Mouse (Mus musculus): Measurements from ENCODE around the gene Jazf1. TPM values are rescaled to one million over a fixed set of nuclear protein-coding genes. Genes with fewer than 3 reads are reported as not detected.

Gene Jazf1
- total RNA-seq, 2 experiments from 2014 or later, result 36.8 to 37.8 TPM

DNA sequence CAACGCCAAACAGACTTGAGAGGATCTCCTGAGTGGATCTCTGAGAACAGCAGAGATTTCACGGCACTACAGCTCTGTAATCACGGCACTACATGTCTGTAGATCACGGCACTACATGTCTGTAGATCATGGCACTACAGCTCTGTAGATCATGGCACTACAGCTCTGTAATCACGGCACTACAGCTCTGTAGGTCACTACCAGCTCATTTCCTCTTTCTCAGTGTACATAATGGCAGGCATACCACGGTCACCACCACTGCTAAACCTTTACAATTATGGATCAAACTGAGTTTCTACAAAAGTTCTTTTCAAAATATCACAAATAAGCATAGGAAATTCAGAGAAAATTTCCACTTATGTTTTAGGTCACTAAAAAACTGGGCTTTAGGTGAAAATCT, 147.7 kb downstream of the Jazf1 start:
- no peak for DNase-seq (ENCODE audit: extremely low spot score in 1 of 2, low spot score in 1 of 2)

- no peak for DNase-seq (ENCODE audit: extremely low spot score in 1 of 2, low spot score in 1 of 2)
These were observed 149.0 kb downstream of the Jazf1 start for GRCm38 (mm10) chr6:52919442-52919841.

DNA sequence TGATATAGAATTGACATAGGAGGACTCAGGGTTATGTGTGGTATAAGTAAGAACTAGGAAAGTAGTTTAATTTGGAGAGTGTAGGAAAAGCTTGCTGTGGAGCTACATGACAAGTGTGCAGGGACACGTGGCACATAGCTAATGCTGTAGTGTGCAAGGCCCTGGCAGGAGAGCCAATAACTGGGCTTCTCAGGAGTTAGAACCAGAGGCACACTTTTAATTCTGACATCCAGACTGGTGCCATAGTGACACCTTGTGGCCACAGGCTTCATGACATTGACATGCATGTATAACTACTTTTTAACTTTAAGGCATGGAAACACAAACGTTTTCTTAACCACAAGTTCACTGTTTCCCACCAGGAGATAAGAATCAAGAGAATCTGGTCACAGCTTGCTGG, 149.5 kb downstream of the Jazf1 start:
- peak; percentile 56 to 88 for DNase-seq (ENCODE audit: extremely low spot score in 1 of 2, low spot score in 1 of 2)

DNA sequence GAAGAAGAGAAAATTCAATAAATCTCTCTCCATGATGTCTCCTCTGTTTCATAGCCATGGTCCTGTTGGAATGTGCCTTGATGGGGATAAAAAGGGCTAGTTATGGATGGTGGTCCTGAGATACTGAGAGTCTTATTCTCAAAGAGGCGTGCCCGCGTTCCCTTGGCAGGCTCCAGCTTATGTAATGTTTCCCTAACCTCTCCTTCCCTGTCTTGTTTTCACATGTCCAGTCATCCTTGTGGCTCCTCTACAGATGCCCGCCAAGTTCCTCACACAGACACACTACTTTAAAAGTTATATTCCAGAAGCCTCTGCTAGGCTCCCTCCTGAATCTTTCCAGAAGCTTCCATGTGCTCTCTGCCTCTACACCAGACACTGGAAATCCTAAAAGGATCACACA, 151.0 kb downstream of the Jazf1 start:
- DNase-seq (ENCODE audit: extremely low spot score in 1 of 2, low spot score in 1 of 2), result no peak

GRCm38 (mm10) chr6:52916836-52917376, 151.5 kb downstream of the Jazf1 start:
- DNase-seq (ENCODE audit: extremely low spot score in 1 of 2, low spot score in 1 of 2), result no peak

- DNase-seq (ENCODE audit: extremely low spot score in 1 of 2, low spot score in 1 of 2), result no peak
These were observed 153.5 kb downstream of the Jazf1 start for GRCm38 (mm10) chr6:52914921-52915320.

DNA sequence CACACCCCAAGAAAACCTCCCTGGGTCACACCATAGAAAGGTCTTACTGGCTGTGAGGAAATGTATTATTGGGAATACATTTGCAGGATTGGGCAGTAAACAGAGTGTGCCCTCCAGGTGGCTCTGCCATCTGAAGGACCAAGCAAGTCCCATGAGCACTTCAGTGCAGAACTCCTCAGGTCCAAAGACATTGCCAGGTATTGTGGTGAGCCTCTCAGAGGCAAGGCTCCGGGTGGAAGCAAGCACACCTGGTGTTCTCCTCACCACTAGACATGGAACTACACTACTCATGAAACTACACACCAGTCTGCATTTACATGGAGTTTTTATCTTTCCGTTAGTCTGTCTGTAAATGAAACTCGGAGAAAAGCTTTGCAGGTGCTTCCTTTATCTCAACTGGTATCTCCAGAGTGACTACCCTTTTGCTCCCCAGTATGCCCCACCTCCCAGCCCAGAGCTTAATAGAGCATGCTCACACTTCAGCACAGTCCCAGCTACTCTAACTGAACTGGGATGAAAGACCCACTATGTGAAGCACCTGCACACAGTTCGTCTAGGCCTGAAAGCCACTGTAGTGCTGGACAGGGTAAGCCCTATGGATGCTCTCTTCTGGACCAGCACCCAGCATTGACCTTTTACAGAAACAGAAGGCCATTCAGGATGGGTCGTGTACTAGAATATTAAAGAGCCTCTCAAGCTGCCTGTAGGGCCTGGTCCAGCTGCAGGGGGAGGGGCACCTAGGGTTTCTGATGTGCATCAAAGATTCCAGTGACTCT, 156.1 kb downstream of the Jazf1 start:
- no peak for DNase-seq (ENCODE audit: extremely low spot score in 1 of 2, low spot score in 1 of 2)

- DNase-seq (ENCODE audit: extremely low spot score in 1 of 2, low spot score in 1 of 2), result no peak
These were observed 161.6 kb downstream of the Jazf1 start for GRCm38 (mm10) chr6:52906801-52907200.

DNA sequence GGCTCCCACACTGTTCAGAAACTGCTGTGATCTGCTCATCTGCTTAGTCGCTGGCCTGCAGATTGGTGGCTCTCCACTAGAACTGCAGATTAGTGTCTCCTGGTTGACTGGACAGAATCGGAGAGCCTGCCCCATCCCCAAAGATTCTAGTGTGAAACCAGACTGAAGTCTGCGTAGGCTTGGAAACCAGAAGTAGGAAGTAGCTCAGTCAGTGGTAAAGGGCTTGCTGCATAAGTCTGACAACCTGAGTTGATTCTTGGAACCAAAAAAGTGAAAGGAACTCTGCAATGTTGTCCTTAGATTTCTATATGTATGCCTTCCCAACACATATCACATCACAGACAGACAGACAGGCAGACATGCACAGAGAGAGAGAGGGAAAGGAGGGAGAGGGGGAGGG, 163.3 kb downstream of the Jazf1 start:
- no peak for DNase-seq (ENCODE audit: extremely low spot score in 1 of 2, low spot score in 1 of 2)

GRCm38 (mm10) chr6:52903226-52903960, 165.0 kb downstream of the Jazf1 start:
- no peak for DNase-seq (ENCODE audit: extremely low spot score in 1 of 2, low spot score in 1 of 2)

- DNase-seq (ENCODE audit: extremely low spot score in 1 of 2, low spot score in 1 of 2), result no peak
These were observed 168.7 kb downstream of the Jazf1 start for GRCm38 (mm10) chr6:52899574-52900245.

GRCm38 (mm10) chr6:52895075-52895474, 173.4 kb downstream of the Jazf1 start:
- DNase-seq (ENCODE audit: extremely low spot score in 1 of 2, low spot score in 1 of 2), result no peak

GRCm38 (mm10) chr6:52894501-52894823, 174.0 kb downstream of the Jazf1 start:
- DNase-seq (ENCODE audit: extremely low spot score in 1 of 2, low spot score in 1 of 2), result no peak

DNA sequence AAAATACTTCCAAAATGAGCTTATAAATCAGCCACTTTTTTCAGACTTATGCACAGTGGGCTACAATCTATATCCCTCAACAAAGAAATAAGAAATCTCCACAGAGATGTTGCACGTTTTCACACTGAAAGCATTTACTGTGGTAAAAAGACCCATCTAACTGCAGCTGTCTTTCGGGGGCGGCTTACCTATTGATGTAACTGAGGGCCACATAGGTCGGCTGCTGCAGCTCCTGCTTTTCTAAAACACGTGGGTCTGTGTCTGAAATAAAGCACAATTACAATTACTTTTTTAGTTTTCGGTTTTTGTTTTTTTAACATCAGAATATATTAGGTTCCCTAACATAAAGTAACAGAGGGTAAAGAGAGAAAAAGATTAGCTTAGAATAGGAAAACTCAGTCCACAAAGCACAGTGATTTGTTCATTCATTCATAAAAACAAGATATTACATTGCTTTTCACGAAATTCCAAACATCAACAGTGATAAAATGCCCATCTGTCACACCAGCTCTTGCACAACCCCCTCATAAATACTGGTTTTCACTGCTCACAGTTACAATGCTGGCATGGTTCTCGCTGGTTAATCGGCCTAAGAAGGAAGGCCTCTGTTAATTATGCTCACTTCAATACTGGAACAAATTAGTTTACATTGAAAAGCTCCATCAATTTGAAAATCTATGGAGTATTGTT, 174.5 kb downstream of the Jazf1 start:
- no peak for DNase-seq (ENCODE audit: extremely low spot score in 1 of 2, low spot score in 1 of 2)

- no peak for DNase-seq (ENCODE audit: extremely low spot score in 1 of 2, low spot score in 1 of 2)
These were observed 175.5 kb downstream of the Jazf1 start for GRCm38 (mm10) chr6:52892978-52893377.

GRCm38 (mm10) chr6:52887541-52888203, 180.8 kb downstream of the Jazf1 start:
- no peak for DNase-seq (ENCODE audit: extremely low spot score in 1 of 2, low spot score in 1 of 2)

- no peak for DNase-seq (ENCODE audit: extremely low spot score in 1 of 2, low spot score in 1 of 2)
These were observed 184.7 kb downstream of the Jazf1 start for GRCm38 (mm10) chr6:52883773-52884172.

- no peak for DNase-seq (ENCODE audit: extremely low spot score in 1 of 2, low spot score in 1 of 2)
These were observed 191.3 kb downstream of the Jazf1 start for GRCm38 (mm10) chr6:52877176-52877575.

DNA sequence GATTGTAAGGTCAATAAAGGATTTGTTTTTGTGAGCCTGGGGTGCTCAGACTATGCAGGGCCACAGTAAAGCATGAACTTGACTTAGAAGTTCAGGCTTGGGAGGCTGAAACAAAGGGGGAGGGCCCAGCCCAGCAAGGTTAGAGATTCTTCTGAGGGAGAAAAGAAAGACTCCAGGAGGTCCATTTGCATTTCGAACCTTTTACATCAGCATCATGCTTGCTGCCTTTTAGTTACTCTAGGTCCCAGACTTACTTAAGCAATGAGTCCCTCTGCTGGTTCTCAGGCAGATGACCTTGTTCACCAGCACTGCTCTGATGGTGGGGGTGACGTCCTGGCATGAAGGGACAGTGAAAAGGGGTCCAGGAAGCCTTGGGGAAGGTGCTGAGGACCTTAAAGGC, 197.1 kb downstream of the Jazf1 start:
- no peak for DNase-seq (ENCODE audit: extremely low spot score in 1 of 2, low spot score in 1 of 2)

GRCm38 (mm10) chr6:52869252-52869651, 199.2 kb downstream of the Jazf1 start:
- no peak for DNase-seq (ENCODE audit: extremely low spot score in 1 of 2, low spot score in 1 of 2)
